Mouse (Mus musculus) ovary, adult 18-20 months (tissue): ENCODE measurements around the gene BC049762.

Experiments
- DNase-seq: peaks from one replicate; pipeline ENCODE4 v3.0.0; 2022; ENCODE audit warnings: low spot score, mixed read lengths

BC049762 gene

DNA sequence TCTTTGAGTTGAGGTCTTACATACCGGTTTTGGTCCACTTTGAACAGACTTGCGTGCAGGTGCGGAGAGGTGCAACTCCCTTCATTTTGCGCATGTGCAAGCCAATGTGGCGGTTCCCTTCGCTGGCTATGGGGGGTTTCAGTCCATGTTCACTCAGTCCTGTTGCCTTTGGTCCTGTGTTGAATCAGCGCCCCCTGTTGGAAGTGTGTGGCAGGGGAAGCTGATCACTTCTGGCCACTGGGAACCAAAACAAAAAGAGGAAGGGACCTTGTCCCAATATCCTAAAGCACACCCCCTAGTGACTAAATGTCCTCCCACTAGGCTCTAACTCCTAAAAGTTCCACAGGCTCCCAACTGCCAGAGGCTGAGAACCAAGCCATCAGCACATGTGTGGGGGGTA, 48.8 kb downstream of the BC049762 start:
- DNase-seq, result no peak

DNA sequence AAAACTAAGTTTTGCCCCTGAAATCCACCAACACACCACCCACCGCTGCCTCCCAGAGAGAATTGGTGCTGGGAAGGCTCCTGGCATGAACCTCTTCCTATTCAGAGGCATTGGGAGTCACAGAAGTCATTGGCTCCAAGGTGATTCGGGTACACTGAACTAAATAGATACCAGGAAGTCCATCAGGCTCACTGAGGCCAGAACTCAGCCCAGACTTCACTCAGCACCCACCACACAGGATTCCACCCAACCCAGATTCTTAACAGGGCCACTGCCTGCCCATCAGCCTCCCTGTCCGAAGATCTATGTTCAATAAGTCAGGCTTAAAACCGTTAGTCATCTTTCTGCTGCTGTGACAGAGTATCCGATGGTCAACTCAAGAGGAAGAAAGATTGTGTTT, 51.4 kb downstream of the BC049762 start:
- no peak for DNase-seq

DNA sequence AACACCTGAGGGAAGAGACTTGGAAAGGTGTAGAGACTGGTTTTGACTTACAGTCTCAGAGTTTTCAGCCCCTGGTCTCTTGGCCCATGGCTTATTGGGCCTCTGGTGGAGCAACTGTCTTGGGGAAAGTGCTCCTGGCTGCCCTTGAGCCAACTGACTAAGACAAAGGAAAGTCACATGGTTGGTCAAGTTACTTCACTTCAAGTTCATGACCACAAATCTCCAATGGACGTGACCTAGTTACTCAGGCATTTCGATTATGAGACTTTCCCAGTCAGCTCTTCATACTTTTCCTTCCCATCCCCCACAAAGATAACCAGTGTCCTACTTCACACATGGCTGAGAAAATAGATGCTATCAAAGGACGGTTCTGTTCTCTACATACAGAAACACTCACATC, 55.1 kb downstream of the BC049762 start:
- no peak for DNase-seq
